Mouse (Mus musculus): ENCODE data around the gene 2410004B18Rik. TPM values are rescaled to one million over a fixed set of nuclear protein-coding genes. Genes with fewer than 3 reads are reported as not detected.

The 2410004B18Rik gene
- total RNA-seq, 1 experiment from 2014 or later, result 30.6 TPM

Other genes with a start within 250 kb of the 2410004B18Rik start
- 5.4 and 8.3 TPM in 2 replicates for gene Ddah1, start 179.3 kb upstream of the 2410004B18Rik start, total RNA-seq (2021)
- gene Bcl10, start 15.2 kb upstream of the 2410004B18Rik start, total RNA-seq (2021), result 25.7 and 26.0 TPM in 2 replicates
- gene Syde2, start 49.9 kb downstream of the 2410004B18Rik start, total RNA-seq (2021), result 4.9 and 7.2 TPM in 2 replicates
- 0.33 TPM in 1 of 2 replicates, not detected in the other for gene Wdr63, start 170.1 kb downstream of the 2410004B18Rik start, total RNA-seq (2021)
- gene Mcoln3, start 179.4 kb downstream of the 2410004B18Rik start, total RNA-seq (2021), result 1.3 TPM in 1 of 2 replicates, not detected in the other
- 0.15 and 3.7 TPM in 2 replicates for gene Mcoln2, start 211.8 kb downstream of the 2410004B18Rik start, total RNA-seq (2021)